ENCODE assay signal across 18 mouse cellular contexts in the genomic region with DNA sequence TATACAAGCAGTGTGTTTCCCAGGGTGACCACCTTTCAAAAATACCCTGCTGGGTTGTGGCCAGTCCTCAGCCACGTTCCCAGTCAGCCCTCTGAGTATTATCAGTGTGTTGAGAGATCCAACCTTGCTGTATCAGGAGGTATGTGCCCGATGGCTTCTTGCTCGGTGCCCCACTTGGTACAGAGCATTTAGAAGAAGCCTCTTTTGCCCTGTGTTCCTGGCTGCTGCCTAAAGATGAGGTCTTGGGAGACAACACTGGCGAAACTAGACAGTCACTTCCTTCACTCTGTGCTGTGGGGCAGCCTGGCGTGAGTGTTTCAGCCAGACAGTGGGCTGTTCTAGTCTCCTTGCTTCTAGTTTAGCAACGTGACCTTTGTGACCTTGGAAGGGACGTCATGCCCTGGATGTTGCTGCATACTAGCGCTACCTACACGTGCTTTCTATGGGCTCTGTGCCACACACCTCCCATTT. TPM values are rescaled to one million over a fixed set of nuclear protein-coding genes. Genes with fewer than 3 reads are reported as not detected.
DNase-seq lines count a peak whose midpoint lies in the region; ATAC-seq lines count a peak whose summit lies in the region.
"Had no signal": no experiment of that assay in that cellular context is flagged by ENCODE, and none has a peak within 500 bp of the region (broad histone marks: within the 10 kb centered on the region; RNA-seq: fewer than 3 reads in every experiment).

No protein-coding gene starts in this region.

- no peaks in the 10 kb centered on the region for H3K36me3 ChIP-seq in kidney, embryonic 16.5 days (ENCODE audit: insufficient read depth, low read length)
- 0 out of 2 replicates have a peak, but pooled peaks cover 5% of the 10 kb centered on the region for H3K36me3 ChIP-seq in heart, embryonic 10.5 days
- H3K36me3 ChIP-seq: embryonic facial prominence, embryonic 10.5 days; limb, embryonic 15.5 days had no signal

- DNase-seq in adrenal gland, postnatal 10 days, result peak; percentile 52
- no peak for DNase-seq in adrenal gland, postnatal 25 days
- no peak for DNase-seq in kidney, adult 18-20 months
- DNase-seq in heart, embryonic 10.5 days (ENCODE audit: low spot score), result no peak
- DNase-seq in heart, postnatal 4 days, result peak; percentile 63
- no peak for DNase-seq in left cerebral cortex, adult 11 months (ENCODE audit: low spot score)
- DNase-seq in adipocyte (ENCODE audit: low spot score), result no peak
- DNase-seq: cerebellum, postnatal 25 days; lung, postnatal 4 days; midbrain, embryonic 14.5 days; right cerebral cortex, postnatal 25 days; thymus, postnatal 25 days had no signal

- no peaks in the 10 kb centered on the region for H3K27me3 ChIP-seq in kidney, embryonic 16.5 days (ENCODE audit: insufficient read depth, low read length)
- H3K27me3 ChIP-seq in heart, embryonic 10.5 days (ENCODE audit: insufficient read depth, poor library complexity, severe bottlenecking), result no peaks in the 10 kb centered on the region
- H3K27me3 ChIP-seq: limb, embryonic 15.5 days; Patski had no signal

- H3K9ac ChIP-seq in kidney, embryonic 16.5 days (replicated peaks; ENCODE audit: low read length), result no peak overlapping the region
- H3K9ac ChIP-seq: limb, embryonic 15.5 days had no signal

- no peak overlapping the region for H3K27ac ChIP-seq in kidney, embryonic 16.5 days (ENCODE audit: low read length)
- H3K27ac ChIP-seq in heart, embryonic 10.5 days, result peak overlapping the region; percentile 64
- H3K27ac ChIP-seq: embryonic facial prominence, embryonic 10.5 days; left cerebral cortex, adult 2 months; limb, embryonic 15.5 days had no signal

- 70% methylated on average over 9 of the region's 9 CpGs for WGBS in kidney, embryonic 16.5 days
- WGBS in heart, embryonic 10.5 days, result 50% methylated on average over 9 of the region's 9 CpGs

- 0 out of 2 replicates have a peak, but pooled peaks have one; percentile 27 for ATAC-seq in kidney, embryonic 16.5 days (ENCODE audit: low FRiP score, low TSS enrichment)
- ATAC-seq: hindbrain, embryonic 16.5 days; Patski had no signal

- no peaks in the 10 kb centered on the region for H3K9me3 ChIP-seq in kidney, embryonic 16.5 days (ENCODE audit: low read length)
- H3K9me3 ChIP-seq in heart, embryonic 10.5 days, result no peaks in the 10 kb centered on the region
- H3K9me3 ChIP-seq: embryonic facial prominence, embryonic 10.5 days; limb, embryonic 15.5 days had no signal

- no peak overlapping the region for H3K4me3 ChIP-seq in kidney, embryonic 16.5 days (ENCODE audit: low read length)
- no peak overlapping the region for H3K4me3 ChIP-seq in heart, embryonic 10.5 days
- H3K4me3 ChIP-seq: embryonic facial prominence, embryonic 10.5 days; left cerebral cortex, adult 2 months; limb, embryonic 15.5 days had no signal

- H3K4me2 ChIP-seq in kidney, embryonic 16.5 days (replicated peaks; ENCODE audit: low read depth, low read length), result no peak overlapping the region
- H3K4me2 ChIP-seq: limb, embryonic 15.5 days had no signal

- peaks cover 4% of the 10 kb centered on the region; the same call in 1 of the 2 replicates for H3K4me1 ChIP-seq in kidney, embryonic 16.5 days (ENCODE audit: insufficient read depth, low read length)
- H3K4me1 ChIP-seq in heart, embryonic 10.5 days, result peaks cover 5% of the 10 kb centered on the region
- H3K4me1 ChIP-seq: embryonic facial prominence, embryonic 10.5 days had no signal

RNA-seq across cellular contexts. Expression of gene Slc4a4, which starts 29.9 kb away (rescaled TPM):
- 100 to 1,000 TPM in 1 of 2 experiments, 10 to 100 TPM in 1; 99.5 to 108 TPM for total RNA-seq in adrenal gland, postnatal 10 days (2021)
- total RNA-seq in adrenal gland, postnatal 25 days (2021), result 30.5 and 46.1 TPM in 2 replicates
- polyA plus RNA-seq in kidney, embryonic 16.5 days (2015; fragmentation: Nextera tagmentation; extraction: Ambion mirVana), result 11.1 and 12.7 TPM in 2 replicates
- 2.2 and 3.0 TPM in 2 replicates for polyA plus RNA-seq in heart, embryonic 10.5 days (2016; fragmentation: Nextera tagmentation; extraction: Ambion mirVana)
- total RNA-seq in heart, postnatal 4 days (2021), result 10 to 100 TPM; 39.4 to 40.4 TPM

Comparison
In these comparisons a context has a peak if more than half of its experiments do, and no peak if none do; other contexts are left out.
1. DNase-seq: peak in adrenal gland, postnatal 10 days (single experiment) and heart, postnatal 4 days (single experiment); none in adrenal gland, postnatal 25 days (single experiment), kidney, adult 18-20 months (single experiment), heart, embryonic 10.5 days (single experiment), left cerebral cortex, adult 11 months (single experiment) and adipocyte (single experiment).